Mouse (Mus musculus) heart, postnatal 25 days (tissue): ENCODE results near the gene Gm42878. TPM values are rescaled to one million over a fixed set of nuclear protein-coding genes. Genes with fewer than 3 reads are reported as not detected.
"Not testable (repeated sequence)": the region's sequence is repeated elsewhere in the genome, so short reads cannot be mapped to it uniquely, and the experiment has no call there.

Experiments
- DNase-seq: peaks from one replicate; pipeline ENCODE4 v3.0.0; 2022; ENCODE audit warnings: low spot score
- intact Hi-C: fragments of 180-260 bp; cut with DNase I; formaldehyde crosslinking; loops from one replicate; pipeline ENCODE4 v1.15.1; 2025
- total RNA-seq, 2 experiments: library from RNA; stranded (reverse); gene quantifications; 2 replicates each; pipeline ENCODE4 v1.2.3; 2021

Gm42878 gene
- total RNA-seq, 2 experiments from 2014 or later, result not detected

GRCm38 (mm10) chr5:121566035-121566681, 20.9 kb upstream of the Gm42878 start:
- DNase-seq, result no peak
- intact Hi-C loops, result no loop called here

- peak; percentile 73 for DNase-seq
- intact Hi-C loops, result loop anchor here (1.0 kb wide), 1 partner anchor 38 kb away; no protein-coding TSS in a partner anchor
These were observed 19.2 kb upstream of the Gm42878 start for GRCm38 (mm10) chr5:121564468-121564895.

- DNase-seq, result no peak
- intact Hi-C loops, result no loop called here
These were observed 17.2 kb upstream of the Gm42878 start for GRCm38 (mm10) chr5:121562436-121562835.

- intact Hi-C loops, result loop anchor here (5.0 kb wide), 1 partner anchor 53 kb away; no protein-coding TSS in a partner anchor
- DNase-seq, result no peak
These were observed 3.9 kb upstream of the Gm42878 start for GRCm38 (mm10) chr5:121549196-121549595.

GRCm38 (mm10) chr5:121547084-121547483, 1.8 kb upstream of the Gm42878 start:
- intact Hi-C loops, result loop anchor here (5.0 kb wide), 1 partner anchor 55 kb away; no protein-coding TSS in a partner anchor
- DNase-seq, result no peak

GRCm38 (mm10) chr5:121546530-121546895, 1.2 kb upstream of the Gm42878 start:
- no peak for DNase-seq
- intact Hi-C loops, result loop anchor here (5.0 kb wide), 1 partner anchor 56 kb away; no protein-coding TSS in a partner anchor

GRCm38 (mm10) chr5:121545793-121546529, 679 bp upstream of the Gm42878 start, which contains the start of gene Mapkapk5:
Gene Mapkapk5, minus strand, starts transcription at chr5:121545905.
- intact Hi-C loops, result loop anchor here (5.0 kb wide), 1 partner anchor 56 kb away; no protein-coding TSS in a partner anchor
- DNase-seq, result peak; percentile 92

- no peak for DNase-seq
- intact Hi-C loops, result no loop called here
These were observed 1.9 kb downstream of the Gm42878 start for GRCm38 (mm10) chr5:121543370-121543769.

GRCm38 (mm10) chr5:121541235-121541634, 4.0 kb downstream of the Gm42878 start:
- intact Hi-C loops, result no loop called here

GRCm38 (mm10) chr5:121540066-121540465, 5.2 kb downstream of the Gm42878 start:
- DNase-seq, result no peak
- intact Hi-C loops, result no loop called here

More at GRCm38 (mm10) chr5:121541235-121541634, 4.0 kb downstream of the Gm42878 start:
- DNase-seq, result no peak

- intact Hi-C loops, result no loop called here
- DNase-seq, result no peak
These were observed 7.7 kb downstream of the Gm42878 start for GRCm38 (mm10) chr5:121537588-121537987.

GRCm38 (mm10) chr5:121536921-121537555, 8.2 kb downstream of the Gm42878 start:
- DNase-seq, result no peak
- intact Hi-C loops, result no loop called here

- no peak for DNase-seq
- intact Hi-C loops, result no loop called here
These were observed 10.2 kb downstream of the Gm42878 start for GRCm38 (mm10) chr5:121535116-121535515.

- no peak for DNase-seq
- intact Hi-C loops, result no loop called here
These were observed 10.8 kb downstream of the Gm42878 start for GRCm38 (mm10) chr5:121534521-121534920.

- DNase-seq, result no peak
- intact Hi-C loops, result no loop called here
These were observed 18.3 kb downstream of the Gm42878 start for GRCm38 (mm10) chr5:121526961-121527360.

- intact Hi-C loops, result no loop called here
- no peak for DNase-seq
These were observed 18.8 kb downstream of the Gm42878 start for GRCm38 (mm10) chr5:121526526-121526925.

GRCm38 (mm10) chr5:121525774-121526450, 19.4 kb downstream of the Gm42878 start:
- peak; percentile 13 for DNase-seq

GRCm38 (mm10) chr5:121519758-121520157, 25.5 kb downstream of the Gm42878 start:
- DNase-seq, intact Hi-C loops: not testable (repeated sequence)

More at GRCm38 (mm10) chr5:121525774-121526450, 19.4 kb downstream of the Gm42878 start:
- intact Hi-C loops, result no loop called here

GRCm38 (mm10) chr5:121518983-121519382, 26.3 kb downstream of the Gm42878 start:
- DNase-seq, result no peak
- intact Hi-C loops, result no loop called here

GRCm38 (mm10) chr5:121510009-121510408, 35.3 kb downstream of the Gm42878 start:
- intact Hi-C loops, result no loop called here
- no peak for DNase-seq
